Comparison of ENCODE assay signal across 8 mouse cellular contexts in genomic region chr6:3182889-3183818, GRCm38 (mm10).
DNase-seq lines count a peak whose midpoint lies in the region; ATAC-seq and TF ChIP-seq lines count a peak whose summit lies in the region.

No protein-coding gene starts in this region.

- no peaks in the 10 kb centered on the region for H3K36me3 ChIP-seq in forebrain, postnatal 0 days (ENCODE audit: insufficient read depth)
- H3K36me3 ChIP-seq in hindbrain, embryonic 12.5 days: no peaks in the 10 kb centered on the region
- H3K36me3 ChIP-seq in limb, embryonic 13.5 days: no peaks in the 10 kb centered on the region
- no peaks in the 10 kb centered on the region for H3K36me3 ChIP-seq in midbrain, embryonic 12.5 days
- no peaks in the 10 kb centered on the region for H3K36me3 ChIP-seq in stomach, embryonic 14.5 days (ENCODE audit: control insufficient read depth, insufficient read depth, low read length)

- no peaks in the 10 kb centered on the region for H3K27me3 ChIP-seq in forebrain, postnatal 0 days (ENCODE audit: insufficient read depth, low read length)
- peaks cover 3% of the 10 kb centered on the region; the same call in 1 of the 2 replicates for H3K27me3 ChIP-seq in hindbrain, embryonic 12.5 days
- peaks cover 10% of the 10 kb centered on the region; the same call in 1 of the 2 replicates for H3K27me3 ChIP-seq in limb, embryonic 13.5 days
- no peaks in the 10 kb centered on the region for H3K27me3 ChIP-seq in midbrain, embryonic 12.5 days
- H3K27me3 ChIP-seq in stomach, embryonic 14.5 days (ENCODE audit: control insufficient read depth, insufficient read depth, low read length): no peaks in the 10 kb centered on the region

- H3K4me1 ChIP-seq in forebrain, postnatal 0 days (ENCODE audit: insufficient read depth): no peaks in the 10 kb centered on the region
- H3K4me1 ChIP-seq in hindbrain, embryonic 12.5 days: no peaks in the 10 kb centered on the region
- H3K4me1 ChIP-seq in limb, embryonic 13.5 days: no peaks in the 10 kb centered on the region
- H3K4me1 ChIP-seq in midbrain, embryonic 12.5 days: no peaks in the 10 kb centered on the region
- no peaks in the 10 kb centered on the region for H3K4me1 ChIP-seq in stomach, embryonic 14.5 days (ENCODE audit: control insufficient read depth, insufficient read depth, low read length)

- ATAC-seq in forebrain, postnatal 0 days: peak; percentile 65
- peak; percentile 83 for ATAC-seq in hindbrain, embryonic 12.5 days (ENCODE audit: low FRiP score)
- peak; percentile 75 for ATAC-seq in limb, embryonic 13.5 days (ENCODE audit: low FRiP score, low read depth)
- peak; percentile 87 for ATAC-seq in midbrain, embryonic 12.5 days (ENCODE audit: low FRiP score, low read depth)
- ATAC-seq in stomach, embryonic 14.5 days (ENCODE audit: insufficient number of reproducible peaks, insufficient read depth, low FRiP score, low read depth): peak; percentile 85

- H3K4me2 ChIP-seq in forebrain, postnatal 0 days (ENCODE audit: low read depth): peak overlapping the region; percentile 4; the same call in 1 of the 2 replicates
- peak overlapping the region; percentile 35 for H3K4me2 ChIP-seq in hindbrain, embryonic 12.5 days (replicated peaks)
- H3K4me2 ChIP-seq in limb, embryonic 13.5 days (replicated peaks): peak overlapping the region; percentile 47
- H3K4me2 ChIP-seq in midbrain, embryonic 12.5 days (replicated peaks): peak overlapping the region; percentile 36
- H3K4me2 ChIP-seq in stomach, embryonic 14.5 days (replicated peaks; ENCODE audit: low read depth, low read length): peak overlapping the region; percentile 39

- no peak for TF ChIP-seq CTCF in forebrain, postnatal 0 days (IDR thresholded peaks at IDR 0.05; ENCODE audit: low read depth)

- peak; percentile 3 to 10 for DNase-seq in frontal cortex, postnatal 10 days (ENCODE audit: low spot score in 2 of 2)
- no peak for DNase-seq in frontal cortex, adult 2 months (ENCODE audit: extremely low spot score in 1 of 2, low spot score in 1 of 2)
- DNase-seq in cerebellum, adult 8-10 months: peak; percentile 18
- no peak for DNase-seq in forebrain, postnatal 0 days

- H3K27ac ChIP-seq in forebrain, postnatal 0 days (ENCODE audit: low read depth, low read length): no peak overlapping the region
- no peak overlapping the region for H3K27ac ChIP-seq in hindbrain, embryonic 12.5 days
- no peak overlapping the region for H3K27ac ChIP-seq in limb, embryonic 13.5 days
- no peak overlapping the region for H3K27ac ChIP-seq in midbrain, embryonic 12.5 days (replicated peaks)
- no peak overlapping the region for H3K27ac ChIP-seq in stomach, embryonic 14.5 days (ENCODE audit: low read length)

- H3K9ac ChIP-seq in forebrain, postnatal 0 days: no peak overlapping the region
- H3K9ac ChIP-seq in hindbrain, embryonic 12.5 days: no peak overlapping the region
- H3K9ac ChIP-seq in limb, embryonic 13.5 days: no peak overlapping the region; the same call in 1 of the 2 replicates
- H3K9ac ChIP-seq in midbrain, embryonic 12.5 days (replicated peaks): no peak overlapping the region
- H3K9ac ChIP-seq in stomach, embryonic 14.5 days (replicated peaks; ENCODE audit: low read depth, low read length): no peak overlapping the region

- H3K4me3 ChIP-seq in forebrain, postnatal 0 days (ENCODE audit: low read depth, low read length): 0 out of 2 replicates have a peak overlapping the region, but pooled peaks have one; percentile 1
- peak overlapping the region; percentile 11 for H3K4me3 ChIP-seq in hindbrain, embryonic 12.5 days
- H3K4me3 ChIP-seq in limb, embryonic 13.5 days: peak overlapping the region; percentile 22
- H3K4me3 ChIP-seq in midbrain, embryonic 12.5 days: peak overlapping the region; percentile 13
- H3K4me3 ChIP-seq in stomach, embryonic 14.5 days (ENCODE audit: low read depth, low read length): peak overlapping the region; percentile 14

- peaks cover 18% of the 10 kb centered on the region for H3K9me3 ChIP-seq in forebrain, postnatal 0 days (ENCODE audit: low read length)
- peaks cover 22% of the 10 kb centered on the region for H3K9me3 ChIP-seq in hindbrain, embryonic 12.5 days (replicated peaks)
- peaks cover 22% of the 10 kb centered on the region for H3K9me3 ChIP-seq in limb, embryonic 13.5 days
- peaks cover 27% of the 10 kb centered on the region for H3K9me3 ChIP-seq in midbrain, embryonic 12.5 days
- peaks cover 19% of the 10 kb centered on the region for H3K9me3 ChIP-seq in stomach, embryonic 14.5 days (ENCODE audit: control insufficient read depth, low read depth, low read length)

- WGBS in forebrain, postnatal 0 days: 54% methylated on average over 33 of the region's 33 CpGs
- WGBS in hindbrain, embryonic 12.5 days: 45% methylated on average over 33 of the region's 33 CpGs
- 42% methylated on average over 33 of the region's 33 CpGs for WGBS in limb, embryonic 13.5 days
- WGBS in midbrain, embryonic 12.5 days: 45% methylated on average over 33 of the region's 33 CpGs
- 42% methylated on average over 33 of the region's 33 CpGs for WGBS in stomach, embryonic 14.5 days

Comparison
In these comparisons a context has a peak if more than half of its experiments do, and no peak if none do; other contexts are left out.
1. DNase-seq: peak in frontal cortex, postnatal 10 days (2 of 2) and cerebellum, adult 8-10 months (single experiment); none in frontal cortex, adult 2 months (0 of 2) and forebrain, postnatal 0 days (single experiment).
2. Peak in every context shown above with its lines, with median percentiles within 50 percentile points of each other: ATAC-seq, H3K4me2 ChIP-seq and H3K4me3 ChIP-seq.